Mouse (Mus musculus) mouse trophoblast stem cell (cell line): ENCODE data around the gene Whrn.

Experiments
- in situ Hi-C, 2 experiments: fragments of 300-500 bp; cut with MseI, MboI; formaldehyde crosslinking; loops; 2 replicates in 1 of 2; 3 replicates in 1 of 2; pipeline ENCODE4 v1.15.1; 2025

The Whrn gene

GRCm38 (mm10) chr4:63495915-63496278 lies at the start of gene Whrn:
Whrn (minus strand) TSS chr4:63495991.
- in situ Hi-C loops: no loop called here

GRCm38 (mm10) chr4:63545231-63545958 lies 49.6 kb upstream of the Whrn start:
- in situ Hi-C loops: no loop called here

- in situ Hi-C loops: no loop called here
Measured at GRCm38 (mm10) chr4:63544494-63545230, 48.9 kb upstream of the Whrn start, which contains the start of gene Atp6v1g1. Atp6v1g1 (plus strand) TSS chr4:63544772.

GRCm38 (mm10) chr4:63543746-63544493 lies 48.1 kb upstream of the Whrn start:
- in situ Hi-C loops: no loop called here

- in situ Hi-C loops: no loop called here
Measured at GRCm38 (mm10) chr4:63542209-63542608, 46.4 kb upstream of the Whrn start.

GRCm38 (mm10) chr4:63537602-63538001 lies 41.8 kb upstream of the Whrn start:
- in situ Hi-C loops: no loop called here

- in situ Hi-C loops: no loop called here
Measured at GRCm38 (mm10) chr4:63530409-63530808, 34.6 kb upstream of the Whrn start.

- in situ Hi-C loops: no loop called here
Measured at GRCm38 (mm10) chr4:63528946-63529345, 33.2 kb upstream of the Whrn start.

GRCm38 (mm10) chr4:63525514-63525913 lies 29.7 kb upstream of the Whrn start:
- in situ Hi-C loops: no loop called here

- in situ Hi-C loops: no loop called here
Measured at GRCm38 (mm10) chr4:63521813-63522419, 26.1 kb upstream of the Whrn start.

GRCm38 (mm10) chr4:63515021-63515420 lies 19.2 kb upstream of the Whrn start:
- in situ Hi-C loops: no loop called here

GRCm38 (mm10) chr4:63514454-63514984 lies 18.7 kb upstream of the Whrn start:
- in situ Hi-C loops: no loop called here

- in situ Hi-C loops: no loop called here
Measured at GRCm38 (mm10) chr4:63512921-63513320, 17.1 kb upstream of the Whrn start.

GRCm38 (mm10) chr4:63508232-63508631 lies 12.4 kb upstream of the Whrn start:
- in situ Hi-C loops: no loop called here

- in situ Hi-C loops: no loop called here
Measured at GRCm38 (mm10) chr4:63507478-63507877, 11.7 kb upstream of the Whrn start.

- in situ Hi-C loops: no loop called here
Measured at GRCm38 (mm10) chr4:63503949-63504348, 8.2 kb upstream of the Whrn start.

- in situ Hi-C loops: no loop called here
Measured at GRCm38 (mm10) chr4:63501050-63501449, 5.3 kb upstream of the Whrn start.

GRCm38 (mm10) chr4:63498346-63498745 lies 2.6 kb upstream of the Whrn start:
- in situ Hi-C loops: no loop called here

GRCm38 (mm10) chr4:63496312-63496711 lies 521 bp upstream of the Whrn start:
- in situ Hi-C loops: no loop called here

GRCm38 (mm10) chr4:63494967-63495914 lies 550 bp downstream of the Whrn start:
- in situ Hi-C loops: no loop called here
